Mouse (Mus musculus) intestine, postnatal 0 days (tissue): ENCODE results near the gene Tlx1. TPM values are rescaled to one million over a fixed set of nuclear protein-coding genes. Genes with fewer than 3 reads are reported as not detected.

ENCODE experiments used
- ATAC-seq: fragments of 200-750 bp; cut with Nextera tagmentation; 2 replicates; pipeline ENCODE4 v1.8.0; 2017; ENCODE audit warnings: mild to moderate bottlenecking, moderate TSS enrichment, moderate library complexity
- H3K27ac ChIP-seq: fragments of 300-500 bp; sonication (generic); 2 replicates; pipeline ENCODE4 v1.5.1; 2014; ENCODE audit warnings: mild to moderate bottlenecking, low read depth, low read length, moderate library complexity
- H3K27me3 ChIP-seq: fragments of 300-500 bp; sonication (generic); replicated peaks from 2 replicates; pipeline ENCODE4 v1.6.1; 2014; ENCODE audit warnings: low read length, mixed read lengths; ENCODE audit not compliant: control insufficient read depth, insufficient read depth
- H3K36me3 ChIP-seq: fragments of 300-500 bp; sonication (generic); 2 replicates; pipeline ENCODE4 v1.6.1; 2014; ENCODE audit warnings: mild to moderate bottlenecking, moderate library complexity; ENCODE audit not compliant: control insufficient read depth, insufficient read depth
- H3K4me1 ChIP-seq: fragments of 300-500 bp; sonication (generic); replicated peaks from 2 replicates; pipeline ENCODE4 v1.6.1; 2014; ENCODE audit warnings: antibody characterized with exemption, low read length, mixed read lengths; ENCODE audit not compliant: control insufficient read depth, insufficient read depth
- H3K4me2 ChIP-seq: fragments of 300-500 bp; sonication (generic); replicated peaks from 2 replicates; pipeline ENCODE4 v1.6.1; 2014; ENCODE audit warnings: low read depth, mild to moderate bottlenecking, moderate library complexity
- H3K4me3 ChIP-seq: fragments of 300-500 bp; sonication (generic); 2 replicates; pipeline ENCODE4 v1.5.1; 2014; ENCODE audit warnings: low read depth, low read length
- H3K9ac ChIP-seq: fragments of 300-500 bp; sonication (generic); 2 replicates; pipeline ENCODE4 v1.6.1; 2014; ENCODE audit warnings: mild to moderate bottlenecking, low read depth, low read length
- H3K9me3 ChIP-seq: fragments of 300-500 bp; sonication (generic); 2 replicates; pipeline ENCODE4 v1.6.1; 2016; ENCODE audit warnings: mixed run types; ENCODE audit not compliant: control insufficient read depth
- CTCF ChIP-seq: sonication (generic); IDR thresholded peaks from 2 replicates; pipeline ENCODE4 v1.5.1; 2016; ENCODE audit warnings: low read depth, mild to moderate bottlenecking, control low read depth, antibody characterized with exemption, moderate library complexity
- WGBS: fragments of 180-500 bp; shearing (Covaris S2); extraction: QIAGEN DNeasy Blood & Tissue Kit; methylation state at CpG from one replicate; pipeline ENCODE4 v1.1.7; 2014; 5-methylcytosine and 5-hydroxymethylcytosine counted together
- polyA plus RNA-seq: library from polyadenylated mRNA; unstranded; fragments of >200 nt; fragmentation: Nextera tagmentation; extraction: Ambion mirVana; gene quantifications from 2 replicates; pipeline ENCODE4 v1.2.1, GENCODE M21; 2015

Gene Tlx1
- polyA plus RNA-seq, 1 experiment from 2014 or later = not detected

- H3K4me3 ChIP-seq = peak overlapping the region; percentile 22
- 1% methylated on average over 12 of the region's 12 CpGs for WGBS
- peak; percentile 85 for TF ChIP-seq CTCF
These were observed 10.6 kb downstream of the Tlx1 start for GRCm38 (mm10) chr19:45161093-45161492.

GRCm38 (mm10) chr19:45162181-45162580, 11.7 kb downstream of the Tlx1 start:
- Histone ChIP-seq H3K9ac (no peak overlapping the region), H3K4me3 (no peak overlapping the region), H3K4me1 (no peaks in the 10 kb centered on the region), H3K27me3 (peaks cover 81% of the 10 kb centered on the region), H3K4me2 (no peak overlapping the region), H3K27ac (no peak overlapping the region), H3K36me3 (no peaks in the 10 kb centered on the region), H3K9me3 (no peaks in the 10 kb centered on the region)
- no peak for ATAC-seq
- 26% methylated on average over 7 of the region's 7 CpGs for WGBS
- TF ChIP-seq CTCF = no peak

More at GRCm38 (mm10) chr19:45161093-45161492, 10.6 kb downstream of the Tlx1 start:
- H3K9me3 ChIP-seq = no peaks in the 10 kb centered on the region
- H3K36me3 ChIP-seq = no peaks in the 10 kb centered on the region
- no peak overlapping the region for H3K9ac ChIP-seq
- ATAC-seq = no peak
- H3K27me3 ChIP-seq = peaks cover 92% of the 10 kb centered on the region
- H3K4me2 ChIP-seq = peak overlapping the region; percentile 52
- no peak overlapping the region for H3K27ac ChIP-seq
- H3K4me1 ChIP-seq = no peaks in the 10 kb centered on the region

DNA sequence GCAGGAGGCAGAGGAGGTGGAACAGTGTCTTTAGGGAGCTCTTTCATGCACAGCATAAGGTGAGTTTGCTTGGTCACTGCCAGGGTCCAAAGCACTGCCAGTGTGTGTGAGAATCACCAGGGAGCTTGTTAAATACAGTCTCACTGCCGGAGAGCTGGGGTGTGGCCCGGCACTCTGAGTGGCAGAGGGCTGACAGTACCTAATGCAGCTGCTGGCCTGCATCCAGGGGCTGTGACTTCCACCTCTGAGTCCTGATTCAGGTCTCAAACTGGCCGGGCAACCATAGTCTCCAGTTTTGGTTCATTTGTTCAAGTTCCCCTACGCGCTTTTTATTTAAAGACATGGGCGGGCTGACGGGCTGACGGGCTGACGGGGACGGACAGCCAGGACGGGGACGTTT, 12.4 kb downstream of the Tlx1 start:
- Histone ChIP-seq H3K9me3 (no peaks in the 10 kb centered on the region), H3K4me1 (no peaks in the 10 kb centered on the region), H3K27me3 (peaks cover 80% of the 10 kb centered on the region), H3K9ac (no peak overlapping the region), H3K36me3 (no peaks in the 10 kb centered on the region), H3K4me2 (no peak overlapping the region), H3K4me3 (no peak overlapping the region), H3K27ac (no peak overlapping the region)
- no peak for TF ChIP-seq CTCF
- ATAC-seq = no peak
- WGBS = 7% methylated on average over 12 of the region's 12 CpGs

DNA sequence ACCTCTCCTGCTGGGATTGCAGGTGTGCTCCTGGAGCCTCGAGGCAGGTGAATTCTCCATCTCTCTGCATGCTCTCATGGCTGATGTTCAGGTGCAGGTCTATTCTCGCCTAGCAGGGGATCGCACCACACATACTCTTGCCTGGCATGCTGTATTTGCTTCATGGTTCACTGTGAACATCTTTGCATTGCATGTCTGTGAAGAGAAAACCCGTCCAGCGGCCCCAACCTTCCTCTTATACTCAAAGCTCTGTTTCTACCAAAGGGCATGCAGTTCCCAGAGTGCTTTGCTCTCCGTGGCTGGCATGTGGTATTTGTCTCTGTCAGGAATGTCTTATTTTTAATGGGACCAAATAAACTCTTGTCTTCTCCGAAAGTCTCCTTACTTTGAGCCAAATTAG, 20.0 kb downstream of the Tlx1 start:
- no peak overlapping the region for H3K9ac ChIP-seq
- no peak overlapping the region for H3K4me3 ChIP-seq
- H3K36me3 ChIP-seq = no peaks in the 10 kb centered on the region
- WGBS = 64% methylated on average over 7 of the region's 7 CpGs
- no peak for ATAC-seq
- no peak for TF ChIP-seq CTCF
- no peak overlapping the region for H3K27ac ChIP-seq
- no peaks in the 10 kb centered on the region for H3K9me3 ChIP-seq
- no peak overlapping the region for H3K4me2 ChIP-seq
- no peaks in the 10 kb centered on the region for H3K4me1 ChIP-seq
- peaks cover 19% of the 10 kb centered on the region; the same call in 1 of the 2 replicates for H3K27me3 ChIP-seq

DNA sequence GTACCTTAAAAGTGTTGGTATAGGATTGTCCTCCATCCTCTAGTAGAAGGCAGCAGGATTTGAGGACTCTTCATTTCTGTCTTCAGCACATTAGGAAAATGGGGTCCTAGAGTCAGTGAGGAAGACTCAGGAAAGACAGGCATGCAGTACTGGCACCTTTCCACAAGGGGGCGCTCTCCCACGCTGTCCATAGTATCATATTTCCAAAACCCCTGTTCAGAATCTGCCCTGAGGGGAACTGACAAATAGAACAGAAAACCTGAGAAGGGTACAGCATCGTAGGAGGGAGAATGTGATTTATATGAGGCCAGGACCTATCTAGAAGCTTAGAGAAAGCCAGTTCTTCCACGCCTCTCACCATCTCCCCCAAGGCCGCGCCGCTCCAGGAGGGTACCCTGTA, 24.3 kb downstream of the Tlx1 start:
- Histone ChIP-seq H3K27me3 (peaks cover 10% of the 10 kb centered on the region; the same call in 1 of the 2 replicates), H3K9ac (no peak overlapping the region), H3K4me2 (no peak overlapping the region), H3K4me3 (no peak overlapping the region), H3K36me3 (no peaks in the 10 kb centered on the region), H3K27ac (no peak overlapping the region), H3K4me1 (no peaks in the 10 kb centered on the region), H3K9me3 (no peaks in the 10 kb centered on the region)
- ATAC-seq = no peak
- peak; percentile 79 for TF ChIP-seq CTCF
- WGBS = 61% methylated on average over 7 of the region's 7 CpGs

DNA sequence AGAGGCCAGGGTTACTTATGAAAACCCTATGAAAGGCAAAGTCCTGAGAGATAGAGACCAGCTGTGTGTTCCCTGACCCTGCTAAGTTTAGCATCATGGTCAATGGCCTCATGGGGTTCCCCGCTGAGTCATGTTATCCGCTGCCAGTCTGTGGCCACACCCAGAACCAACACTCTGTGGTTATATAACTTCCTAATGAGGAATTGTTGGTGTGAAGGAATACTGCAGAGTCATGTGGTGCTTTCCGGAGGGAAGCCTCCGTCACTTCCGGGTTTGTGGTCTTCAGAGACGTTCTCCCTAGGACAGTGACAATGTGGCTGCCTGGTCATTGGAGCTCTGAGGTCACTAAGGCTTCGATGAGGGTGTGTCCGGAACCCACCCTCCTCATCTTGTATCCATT, 25.8 kb downstream of the Tlx1 start:
- H3K4me3 ChIP-seq = no peak overlapping the region
- no peak for ATAC-seq
- H3K27ac ChIP-seq = no peak overlapping the region
- H3K36me3 ChIP-seq = no peaks in the 10 kb centered on the region
- peaks cover 3% of the 10 kb centered on the region; the same call in 1 of the 2 replicates for H3K27me3 ChIP-seq
- TF ChIP-seq CTCF = no peak
- no peaks in the 10 kb centered on the region for H3K4me1 ChIP-seq
- WGBS = 57% methylated on average over 8 of the region's 8 CpGs
- H3K4me2 ChIP-seq = no peak overlapping the region
- no peaks in the 10 kb centered on the region for H3K9me3 ChIP-seq
- no peak overlapping the region for H3K9ac ChIP-seq
